Mouse (Mus musculus) ES-E14 (cell line): ENCODE measurements around the gene Sun2.

Source experiments
- HCFC1 ChIP-seq: IDR thresholded peaks from 2 replicates; pipeline ENCODE4 v1.6.1; 2012; ENCODE audit warnings: low read length, inconsistent platforms, borderline replicate concordance; ENCODE audit not compliant: insufficient read depth
- MAFK ChIP-seq: IDR thresholded peaks from 2 replicates; pipeline ENCODE4 v1.6.1; 2014; ENCODE audit warnings: mild to moderate bottlenecking, low read depth, low read length, inconsistent platforms; ENCODE audit not compliant: insufficient read depth

DNA sequence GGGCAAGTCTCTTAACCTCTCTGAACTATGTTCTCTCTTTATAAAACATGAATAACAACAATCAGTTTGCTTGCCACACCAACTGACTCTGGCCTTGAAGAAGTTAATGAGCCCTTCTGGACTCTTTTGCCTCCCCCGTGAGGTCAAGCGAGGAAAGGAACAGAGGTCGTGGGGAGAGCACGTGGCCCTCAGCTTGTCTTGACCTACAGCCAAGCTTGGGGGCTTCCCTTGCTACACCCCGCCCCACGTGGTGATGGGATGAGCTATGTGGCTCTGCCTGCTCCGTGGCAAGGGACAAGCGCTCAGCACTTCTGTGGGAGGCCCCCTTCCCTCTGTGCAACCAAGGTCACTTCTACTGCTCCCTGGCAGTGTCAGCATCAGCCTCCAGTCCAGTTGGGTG, 2.4 kb upstream of the Sun2 start:
- TF ChIP-seq MAFK (no peak), HCFC1 (no peak)
